Mouse (Mus musculus) forebrain, embryonic 13.5 days (tissue): Measurements from ENCODE around the gene Fam149a. TPM values are rescaled to one million over a fixed set of nuclear protein-coding genes. Genes with fewer than 3 reads are reported as not detected.
"Not testable (repeated sequence)": the region's sequence is repeated elsewhere in the genome, so short reads cannot be mapped to it uniquely, and the experiment has no call there.

Experiments used
- ATAC-seq: fragments of 200-750 bp; cut with Nextera tagmentation; 2 replicates; pipeline ENCODE4 v1.8.0; 2017
- H3K27ac ChIP-seq: fragments of 300-500 bp; sonication (generic); 2 replicates; pipeline ENCODE4 v1.5.1; 2015; ENCODE audit warnings: inconsistent platforms, mild to moderate bottlenecking, moderate library complexity
- H3K27me3 ChIP-seq: fragments of 300-500 bp; sonication (generic); 2 replicates; pipeline ENCODE4 v1.6.1; 2015; ENCODE audit warnings: mild to moderate bottlenecking, inconsistent platforms
- H3K36me3 ChIP-seq: fragments of 300-500 bp; sonication (generic); 2 replicates; pipeline ENCODE4 v1.6.1; 2015; ENCODE audit warnings: mild to moderate bottlenecking, inconsistent platforms; ENCODE audit not compliant: poor library complexity, severe bottlenecking
- H3K4me1 ChIP-seq: fragments of 300-500 bp; sonication (generic); 2 replicates; pipeline ENCODE4 v1.6.1; 2015; ENCODE audit warnings: inconsistent platforms
- H3K4me2 ChIP-seq: fragments of 300-500 bp; sonication (generic); 2 replicates; pipeline ENCODE4 v1.6.1; 2015; ENCODE audit warnings: inconsistent platforms, mild to moderate bottlenecking, moderate library complexity
- H3K4me3 ChIP-seq: fragments of 300-500 bp; sonication (generic); 2 replicates; pipeline ENCODE4 v1.5.1; 2015; ENCODE audit warnings: mild to moderate bottlenecking, inconsistent platforms
- H3K9ac ChIP-seq: fragments of 300-500 bp; sonication (generic); 2 replicates; pipeline ENCODE4 v1.6.1; 2015; ENCODE audit warnings: mild to moderate bottlenecking, inconsistent platforms
- H3K9me3 ChIP-seq: fragments of 300-500 bp; sonication (generic); replicated peaks from 2 replicates; pipeline ENCODE4 v1.6.1; 2016; ENCODE audit warnings: inconsistent platforms
- whole genome bisulfite sequencing: fragments of 180-500 bp; shearing (Covaris S2); methylation state at CpG from one replicate; pipeline ENCODE4 v1.1.7; 2015; 5-methylcytosine and 5-hydroxymethylcytosine counted together
- polyA plus RNA-seq: library from polyadenylated mRNA; unstranded; fragments of >200 nt; fragmentation: Nextera tagmentation; extraction: Ambion mirVana; gene quantifications from 2 replicates; pipeline ENCODE4 v1.2.1, GENCODE M21; 2015

Gene Fam149a
- polyA plus RNA-seq, 1 experiment from 2014 or later: 3.4 TPM

- Histone ChIP-seq H3K4me1 (peaks cover 8% of the 10 kb centered on the region), H3K9me3 (no peaks in the 10 kb centered on the region), H3K36me3 (no peaks in the 10 kb centered on the region), H3K4me3 (no peak overlapping the region), H3K27me3 (peaks cover 6% of the 10 kb centered on the region; the same call in 1 of the 2 replicates), H3K4me2 (no peak overlapping the region), H3K27ac (no peak overlapping the region), H3K9ac (no peak overlapping the region)
- ATAC-seq: no peak
- 92% methylated on average over 6 of the region's 6 CpGs for WGBS
These were observed 52.7 kb downstream of the Fam149a start for GRCm38 (mm10) chr8:45329206-45329980.

GRCm38 (mm10) chr8:45327076-45327475 lies 55.0 kb downstream of the Fam149a start:
- H3K4me1 ChIP-seq, H3K9me3 ChIP-seq, ATAC-seq, H3K4me2 ChIP-seq, H3K36me3 ChIP-seq, H3K27me3 ChIP-seq, H3K4me3 ChIP-seq, H3K27ac ChIP-seq, H3K9ac ChIP-seq: not testable (repeated sequence)

GRCm38 (mm10) chr8:45324151-45324550 lies 57.9 kb downstream of the Fam149a start:
- no peaks in the 10 kb centered on the region for H3K27me3 ChIP-seq
- H3K4me3 ChIP-seq: no peak overlapping the region
- no peak overlapping the region for H3K9ac ChIP-seq
- no peak overlapping the region for H3K4me2 ChIP-seq
- no peaks in the 10 kb centered on the region for H3K9me3 ChIP-seq
- ATAC-seq: no peak
- H3K36me3 ChIP-seq: no peaks in the 10 kb centered on the region
- H3K4me1 ChIP-seq: 0 out of 2 replicates have a peak, but pooled peaks cover 2% of the 10 kb centered on the region
- no peak overlapping the region for H3K27ac ChIP-seq
- WGBS: 87% methylated on average over 4 of the region's 4 CpGs

GRCm38 (mm10) chr8:45321365-45321764 lies 60.7 kb downstream of the Fam149a start:
- no peaks in the 10 kb centered on the region for H3K9me3 ChIP-seq
- H3K27me3 ChIP-seq: no peaks in the 10 kb centered on the region
- H3K4me3 ChIP-seq: no peak overlapping the region
- ATAC-seq: no peak
- H3K9ac ChIP-seq: no peak overlapping the region
- H3K36me3 ChIP-seq: no peaks in the 10 kb centered on the region
- no peak overlapping the region for H3K4me2 ChIP-seq
- H3K27ac ChIP-seq: no peak overlapping the region
- 0 out of 2 replicates have a peak, but pooled peaks cover 2% of the 10 kb centered on the region for H3K4me1 ChIP-seq
- 89% methylated on average over 2 of the region's 2 CpGs for WGBS

GRCm38 (mm10) chr8:45320930-45321329 lies 61.2 kb downstream of the Fam149a start:
- Histone ChIP-seq H3K4me2 (no peak overlapping the region), H3K27me3 (no peaks in the 10 kb centered on the region), H3K9me3 (no peaks in the 10 kb centered on the region), H3K4me1 (0 out of 2 replicates have a peak, but pooled peaks cover under 1% of the 10 kb centered on the region), H3K36me3 (no peaks in the 10 kb centered on the region), H3K4me3 (no peak overlapping the region), H3K9ac (no peak overlapping the region), H3K27ac (no peak overlapping the region)
- no peak for ATAC-seq
- WGBS: 77% methylated on average over 1 of the region's 1 CpGs

- 89% methylated on average over 4 of the region's 4 CpGs for WGBS
- H3K36me3 ChIP-seq: no peaks in the 10 kb centered on the region
- H3K4me3 ChIP-seq: no peak overlapping the region
- H3K9ac ChIP-seq: no peak overlapping the region
- H3K27ac ChIP-seq: no peak overlapping the region
- no peaks in the 10 kb centered on the region for H3K27me3 ChIP-seq
- no peak overlapping the region for H3K4me2 ChIP-seq
- no peaks in the 10 kb centered on the region for H3K9me3 ChIP-seq
- no peak for ATAC-seq
- no peaks in the 10 kb centered on the region for H3K4me1 ChIP-seq
These were observed 71.1 kb downstream of the Fam149a start for GRCm38 (mm10) chr8:45310967-45311366.

GRCm38 (mm10) chr8:45308366-45308765 lies 73.7 kb downstream of the Fam149a start, which contains the start of gene Gm45753:
Gene Gm45753, minus strand, starts transcription at chr8:45308466.
- no peaks in the 10 kb centered on the region for H3K27me3 ChIP-seq
- H3K9me3 ChIP-seq: no peaks in the 10 kb centered on the region
- H3K4me1 ChIP-seq: no peaks in the 10 kb centered on the region
- H3K36me3 ChIP-seq: no peaks in the 10 kb centered on the region
- H3K4me3 ChIP-seq: no peak within 1 kb of the TSS
- ATAC-seq: no peak
- no peak within 1 kb of the TSS for H3K27ac ChIP-seq
- no peak within 1 kb of the TSS for H3K9ac ChIP-seq
- WGBS: 94% methylated on average over 13 of the region's 13 CpGs
- no peak within 1 kb of the TSS for H3K4me2 ChIP-seq

GRCm38 (mm10) chr8:45305479-45305878 lies 76.6 kb downstream of the Fam149a start:
- no peaks in the 10 kb centered on the region for H3K4me1 ChIP-seq
- 85% methylated on average over 1 of the region's 1 CpGs for WGBS
- H3K27me3 ChIP-seq: no peaks in the 10 kb centered on the region
- no peak overlapping the region for H3K4me2 ChIP-seq
- no peak overlapping the region for H3K27ac ChIP-seq
- no peaks in the 10 kb centered on the region for H3K9me3 ChIP-seq
- H3K9ac ChIP-seq: no peak overlapping the region
- ATAC-seq: no peak
- H3K36me3 ChIP-seq: no peaks in the 10 kb centered on the region
- H3K4me3 ChIP-seq: no peak overlapping the region

GRCm38 (mm10) chr8:45304354-45304753 lies 77.7 kb downstream of the Fam149a start:
- Histone ChIP-seq H3K4me3 (no peak overlapping the region), H3K4me1 (no peaks in the 10 kb centered on the region), H3K4me2 (no peak overlapping the region), H3K27me3 (no peaks in the 10 kb centered on the region), H3K27ac (no peak overlapping the region), H3K9me3 (no peaks in the 10 kb centered on the region), H3K9ac (no peak overlapping the region), H3K36me3 (no peaks in the 10 kb centered on the region)
- no peak for ATAC-seq
- 86% methylated on average over 3 of the region's 3 CpGs for WGBS

GRCm38 (mm10) chr8:45302390-45302789 lies 79.7 kb downstream of the Fam149a start:
- Histone ChIP-seq H3K9me3 (no peaks in the 10 kb centered on the region), H3K4me3 (no peak overlapping the region), H3K27me3 (no peaks in the 10 kb centered on the region), H3K4me1 (no peaks in the 10 kb centered on the region), H3K36me3 (no peaks in the 10 kb centered on the region), H3K9ac (no peak overlapping the region), H3K27ac (no peak overlapping the region), H3K4me2 (no peak overlapping the region)
- ATAC-seq: no peak
- WGBS: 58% methylated on average over 8 of the region's 8 CpGs

GRCm38 (mm10) chr8:45295276-45295675 lies 86.8 kb downstream of the Fam149a start:
- no peak overlapping the region for H3K9ac ChIP-seq
- H3K4me2 ChIP-seq: no peak overlapping the region

GRCm38 (mm10) chr8:45294687-45295086 lies 87.4 kb downstream of the Fam149a start, which contains the start of gene Klkb1:
Gene Klkb1, minus strand, starts transcription at chr8:45294859.
- Histone ChIP-seq H3K9me3 (no peaks in the 10 kb centered on the region), H3K9ac (no peak within 1 kb of the TSS), H3K4me3 (no peak within 1 kb of the TSS), H3K27ac (no peak within 1 kb of the TSS), H3K4me2 (no peak within 1 kb of the TSS), H3K27me3 (no peaks in the 10 kb centered on the region), H3K4me1 (no peaks in the 10 kb centered on the region), H3K36me3 (no peaks in the 10 kb centered on the region)
- WGBS: 91% methylated on average over 7 of the region's 7 CpGs
- ATAC-seq: no peak

More at GRCm38 (mm10) chr8:45295276-45295675, 86.8 kb downstream of the Fam149a start:
- Histone ChIP-seq H3K27me3 (no peaks in the 10 kb centered on the region), H3K9me3 (no peaks in the 10 kb centered on the region), H3K4me3 (no peak overlapping the region), H3K36me3 (no peaks in the 10 kb centered on the region), H3K27ac (no peak overlapping the region), H3K4me1 (no peaks in the 10 kb centered on the region)
- WGBS: 96% methylated on average over 6 of the region's 6 CpGs
- ATAC-seq: no peak

- ATAC-seq: peak; percentile 83; the same call in 1 of the 2 replicates
- H3K4me2 ChIP-seq: no peak overlapping the region
- H3K36me3 ChIP-seq: no peaks in the 10 kb centered on the region
- H3K4me3 ChIP-seq: no peak overlapping the region
- no peak overlapping the region for H3K9ac ChIP-seq
- no peaks in the 10 kb centered on the region for H3K9me3 ChIP-seq
- WGBS: 82% methylated on average over 2 of the region's 2 CpGs
- no peaks in the 10 kb centered on the region for H3K27me3 ChIP-seq
- no peak overlapping the region for H3K27ac ChIP-seq
- H3K4me1 ChIP-seq: no peaks in the 10 kb centered on the region
These were observed 90.3 kb downstream of the Fam149a start for GRCm38 (mm10) chr8:45291790-45292189.
